Mouse (Mus musculus) lung, embryonic 15.5 days (tissue): Measurements from ENCODE around the gene Gng11. TPM values are rescaled to one million over a fixed set of nuclear protein-coding genes. Genes with fewer than 3 reads are reported as not detected.

ENCODE experiments used
- ATAC-seq: fragments of 200-750 bp; cut with Nextera tagmentation; 2 replicates; pipeline ENCODE4 v1.8.0; 2017; ENCODE audit warnings: moderate number of reproducible peaks, borderline replicate concordance; ENCODE audit not compliant: low FRiP score, low TSS enrichment; ENCODE audit errors: extremely low read depth
- H3K27ac ChIP-seq: fragments of 300-500 bp; sonication (generic); 2 replicates; pipeline ENCODE4 v1.5.1; 2015; ENCODE audit warnings: moderate library complexity, mild to moderate bottlenecking, inconsistent platforms
- H3K27me3 ChIP-seq: fragments of 300-500 bp; sonication (generic); 2 replicates; pipeline ENCODE4 v1.6.1; 2015; ENCODE audit warnings: inconsistent platforms
- H3K36me3 ChIP-seq: fragments of 300-500 bp; sonication (generic); 2 replicates; pipeline ENCODE4 v1.6.1; 2015; ENCODE audit warnings: inconsistent platforms
- H3K4me1 ChIP-seq: fragments of 300-500 bp; sonication (generic); 2 replicates; pipeline ENCODE4 v1.6.1; 2015; ENCODE audit warnings: inconsistent platforms
- H3K4me2 ChIP-seq: fragments of 300-500 bp; sonication (generic); 2 replicates; pipeline ENCODE4 v1.6.1; 2015; ENCODE audit warnings: inconsistent platforms, mild to moderate bottlenecking, moderate library complexity
- H3K4me3 ChIP-seq: fragments of 300-500 bp; sonication (generic); 2 replicates; pipeline ENCODE4 v1.5.1; 2015; ENCODE audit warnings: mild to moderate bottlenecking, inconsistent platforms
- H3K9ac ChIP-seq: fragments of 300-500 bp; sonication (generic); 2 replicates; pipeline ENCODE4 v1.6.1; 2015; ENCODE audit warnings: inconsistent platforms
- H3K9me3 ChIP-seq: fragments of 300-500 bp; sonication (generic); 2 replicates; pipeline ENCODE4 v1.6.1; 2016; ENCODE audit warnings: inconsistent platforms
- WGBS: fragments of 180-500 bp; shearing (Covaris S2); methylation state at CpG from one replicate; pipeline ENCODE4 v1.1.7; 2015; 5-methylcytosine and 5-hydroxymethylcytosine counted together
- polyA plus RNA-seq: library from polyadenylated mRNA; unstranded; fragments of >200 nt; fragmentation: Nextera tagmentation; extraction: Ambion mirVana; gene quantifications from 2 replicates; pipeline ENCODE4 v1.2.1, GENCODE M21; 2015

The Gng11 gene
- polyA plus RNA-seq = 141 and 143 TPM in 2 replicates

GRCm38 (mm10) chr6:4003890-4004306 lies at the start of gene Gng11:
Gng11 (plus strand) TSS chr6:4003904.
- peaks cover 24% of the 10 kb centered on the region for H3K4me1 ChIP-seq
- H3K36me3 ChIP-seq = no peaks in the 10 kb centered on the region
- H3K9ac ChIP-seq = peak within 1 kb of the TSS; percentile 47
- H3K27me3 ChIP-seq = no peaks in the 10 kb centered on the region
- peak within 1 kb of the TSS; percentile 66 for H3K4me2 ChIP-seq
- H3K27ac ChIP-seq = peak within 1 kb of the TSS; percentile 91
- peak; percentile 90 for ATAC-seq
- under 1% methylated on average over 15 of the region's 19 CpGs for WGBS
- peak within 1 kb of the TSS; percentile 54 for H3K4me3 ChIP-seq
- H3K9me3 ChIP-seq = no peaks in the 10 kb centered on the region

DNA sequence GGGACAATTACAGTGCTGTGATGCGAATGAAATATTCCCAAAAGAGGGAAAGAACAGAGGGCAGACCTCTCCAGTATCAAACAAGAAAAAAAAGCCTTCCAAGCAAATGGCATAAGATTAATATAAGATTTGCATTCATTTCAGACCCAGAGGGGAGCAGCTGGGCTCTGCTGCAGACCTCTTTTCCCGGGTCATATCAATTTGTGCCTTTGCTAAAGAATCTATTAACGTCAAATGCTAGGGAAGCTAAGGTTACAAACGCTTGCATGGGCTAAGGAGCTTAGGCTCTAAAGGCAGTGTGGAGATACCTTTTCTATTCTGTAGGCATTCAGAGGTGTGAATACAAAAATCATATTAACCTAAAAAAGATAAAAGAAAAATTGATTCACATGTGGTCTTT lies 48.7 kb upstream of the Gng11 start:
- no peak overlapping the region for H3K27ac ChIP-seq
- no peak overlapping the region for H3K4me3 ChIP-seq
- H3K9ac ChIP-seq = no peak overlapping the region
- no peak for ATAC-seq
- H3K36me3 ChIP-seq = no peaks in the 10 kb centered on the region
- H3K27me3 ChIP-seq = no peaks in the 10 kb centered on the region
- H3K4me2 ChIP-seq = no peak overlapping the region
- no peaks in the 10 kb centered on the region for H3K9me3 ChIP-seq
- WGBS = 45% methylated on average over 4 of the region's 4 CpGs
- no peaks in the 10 kb centered on the region for H3K4me1 ChIP-seq

DNA sequence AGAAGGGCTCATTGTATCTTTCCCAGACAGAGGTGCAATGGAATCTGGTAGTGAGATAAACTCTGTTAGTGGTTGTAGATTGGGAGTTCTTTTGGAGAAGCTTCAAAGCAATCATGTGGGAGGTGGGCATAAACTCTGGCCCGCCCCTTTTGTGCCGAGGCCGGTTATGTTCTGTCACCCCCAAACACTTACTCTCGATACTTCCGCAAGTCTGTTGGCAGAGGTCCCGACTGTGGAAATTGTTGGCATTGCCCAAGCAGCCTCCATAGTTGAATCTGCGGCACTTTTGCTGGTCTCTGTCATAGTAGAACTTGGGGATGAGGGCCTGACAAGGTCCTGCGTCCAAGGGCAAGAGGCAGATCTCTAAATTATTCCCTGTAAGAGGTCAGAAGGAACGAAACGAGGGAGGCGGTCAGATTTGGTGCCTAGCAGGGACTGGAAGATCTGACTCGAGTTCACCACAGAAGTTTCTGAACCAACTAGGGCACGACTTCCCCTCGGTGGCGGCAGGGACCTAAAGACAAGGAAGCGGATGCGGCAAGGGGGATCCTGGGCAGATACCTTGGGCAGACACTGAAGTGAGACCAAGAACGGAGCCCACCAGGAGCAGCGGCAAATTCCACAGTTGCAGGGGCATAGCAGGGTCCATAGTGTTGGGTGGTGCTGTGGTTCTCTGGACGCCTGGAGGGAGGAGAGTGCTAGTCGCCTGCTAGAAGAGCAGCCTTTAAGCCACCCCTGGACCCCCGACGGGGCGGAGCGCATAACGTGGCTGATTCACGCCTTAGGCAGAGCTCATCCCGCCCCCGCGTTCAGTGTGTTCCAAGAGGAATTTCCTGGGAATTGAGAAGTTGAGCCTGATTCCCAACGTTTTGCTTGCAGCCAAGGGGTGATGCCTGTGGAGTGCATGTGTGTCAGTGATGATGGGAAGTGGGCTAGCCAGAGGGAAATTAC lies 35.8 kb upstream of the Gng11 start:
- WGBS = 25% methylated on average over 31 of the region's 31 CpGs
- ATAC-seq = peak; percentile 52; the same call in 1 of the 2 replicates
- H3K9ac ChIP-seq = no peak overlapping the region

DNA sequence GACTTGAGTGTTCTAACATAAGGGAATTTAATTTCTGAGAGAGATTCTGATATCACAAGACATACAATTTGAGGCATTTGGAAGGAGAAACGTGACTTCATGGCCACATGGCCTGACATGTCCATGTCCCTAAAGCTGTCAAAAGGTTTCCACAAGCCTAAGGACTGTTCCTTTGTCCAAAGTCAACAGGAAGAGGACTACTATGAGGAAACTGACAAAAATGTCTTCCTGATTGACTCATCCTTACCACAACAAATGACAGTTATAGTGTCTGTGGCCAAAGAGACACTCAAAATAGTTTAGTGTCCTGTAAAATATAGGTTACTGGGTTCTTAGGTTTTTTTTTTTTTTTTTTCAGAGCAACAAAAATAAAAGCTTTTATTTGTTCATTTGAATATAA lies 30.0 kb upstream of the Gng11 start:
- no peaks in the 10 kb centered on the region for H3K36me3 ChIP-seq
- WGBS = 57% methylated on average over 1 of the region's 1 CpGs

More for the DNA sequence above, 35.8 kb upstream of the Gng11 start:
- Histone ChIP-seq H3K27me3 (no peaks in the 10 kb centered on the region), H3K36me3 (no peaks in the 10 kb centered on the region), H3K4me2 (peak overlapping the region; percentile 57), H3K4me1 (no peaks in the 10 kb centered on the region), H3K9me3 (no peaks in the 10 kb centered on the region), H3K4me3 (peak overlapping the region; percentile 33), H3K27ac (no peak overlapping the region)

GRCm38 (mm10) chr6:3982661-3983284 lies 20.9 kb upstream of the Gng11 start:
- no peak overlapping the region for H3K4me2 ChIP-seq
- no peak overlapping the region for H3K27ac ChIP-seq
- no peaks in the 10 kb centered on the region for H3K36me3 ChIP-seq
- H3K9ac ChIP-seq = no peak overlapping the region
- no peak for ATAC-seq
- no peak overlapping the region for H3K4me3 ChIP-seq
- H3K27me3 ChIP-seq = no peaks in the 10 kb centered on the region
- no peaks in the 10 kb centered on the region for H3K9me3 ChIP-seq
- 79% methylated on average over 5 of the region's 5 CpGs for WGBS
- H3K4me1 ChIP-seq = no peaks in the 10 kb centered on the region

More for the DNA sequence above, 30.0 kb upstream of the Gng11 start:
- no peak overlapping the region for H3K9ac ChIP-seq
- H3K27me3 ChIP-seq = no peaks in the 10 kb centered on the region
- no peak overlapping the region for H3K4me3 ChIP-seq
- no peaks in the 10 kb centered on the region for H3K4me1 ChIP-seq
- no peak overlapping the region for H3K4me2 ChIP-seq
- H3K27ac ChIP-seq = no peak overlapping the region
- no peaks in the 10 kb centered on the region for H3K9me3 ChIP-seq
- ATAC-seq = no peak

DNA sequence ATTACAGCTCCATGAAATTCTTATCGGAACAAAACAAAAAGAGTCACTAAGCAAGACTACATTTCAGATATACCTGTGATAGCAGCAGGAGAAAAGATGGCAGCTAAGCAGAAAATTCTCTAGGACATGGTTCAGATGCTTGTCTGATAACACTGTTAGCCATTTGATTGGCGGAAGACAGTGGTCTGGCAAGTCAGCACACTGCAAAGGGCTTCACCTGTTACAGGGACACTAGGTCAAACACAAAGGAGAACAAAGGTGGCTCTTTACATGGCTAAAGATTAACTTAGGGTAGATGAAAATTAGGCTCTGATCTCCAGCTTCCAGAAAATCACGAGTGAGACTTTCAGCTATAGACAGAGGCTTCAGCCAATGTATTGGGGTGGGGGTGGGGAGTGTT lies 15.0 kb upstream of the Gng11 start, which contains the start of gene Tfpi2:
Tfpi2 (minus strand) TSS at position 170 of the 400 bp plus-strand sequence.
- no peaks in the 10 kb centered on the region for H3K36me3 ChIP-seq
- no peak within 1 kb of the TSS for H3K9ac ChIP-seq
- no peaks in the 10 kb centered on the region for H3K4me1 ChIP-seq
- no peak within 1 kb of the TSS for H3K4me3 ChIP-seq
- ATAC-seq = no peak
- H3K9me3 ChIP-seq = no peaks in the 10 kb centered on the region
- WGBS = 64% methylated on average over 3 of the region's 3 CpGs
- no peak within 1 kb of the TSS for H3K4me2 ChIP-seq
- no peak within 1 kb of the TSS for H3K27ac ChIP-seq
- H3K27me3 ChIP-seq = no peaks in the 10 kb centered on the region

GRCm38 (mm10) chr6:3993492-3993891 lies 10.2 kb upstream of the Gng11 start, which contains the start of gene Gngt1:
Gngt1 (plus strand) TSS chr6:3993792.
- no peaks in the 10 kb centered on the region for H3K4me1 ChIP-seq
- H3K9me3 ChIP-seq = no peaks in the 10 kb centered on the region
- no peak within 1 kb of the TSS for H3K4me3 ChIP-seq
- H3K36me3 ChIP-seq = no peaks in the 10 kb centered on the region
- no peak within 1 kb of the TSS for H3K4me2 ChIP-seq
- H3K27me3 ChIP-seq = no peaks in the 10 kb centered on the region
- no peak within 1 kb of the TSS for H3K9ac ChIP-seq
- WGBS = 84% methylated on average over 6 of the region's 6 CpGs
- H3K27ac ChIP-seq = no peak within 1 kb of the TSS
- ATAC-seq = no peak

- H3K27me3 ChIP-seq = no peaks in the 10 kb centered on the region
- H3K4me3 ChIP-seq = no peak overlapping the region
- WGBS = 57% methylated on average over 4 of the region's 4 CpGs
- H3K9ac ChIP-seq = no peak overlapping the region
- no peaks in the 10 kb centered on the region for H3K9me3 ChIP-seq
- H3K27ac ChIP-seq = no peak overlapping the region
- ATAC-seq = no peak
- no peaks in the 10 kb centered on the region for H3K36me3 ChIP-seq
- no peak overlapping the region for H3K4me2 ChIP-seq
- H3K4me1 ChIP-seq = peaks cover 4% of the 10 kb centered on the region; the same call in 1 of the 2 replicates
Observed at GRCm38 (mm10) chr6:3998089-3998488, 5.6 kb upstream of the Gng11 start.

DNA sequence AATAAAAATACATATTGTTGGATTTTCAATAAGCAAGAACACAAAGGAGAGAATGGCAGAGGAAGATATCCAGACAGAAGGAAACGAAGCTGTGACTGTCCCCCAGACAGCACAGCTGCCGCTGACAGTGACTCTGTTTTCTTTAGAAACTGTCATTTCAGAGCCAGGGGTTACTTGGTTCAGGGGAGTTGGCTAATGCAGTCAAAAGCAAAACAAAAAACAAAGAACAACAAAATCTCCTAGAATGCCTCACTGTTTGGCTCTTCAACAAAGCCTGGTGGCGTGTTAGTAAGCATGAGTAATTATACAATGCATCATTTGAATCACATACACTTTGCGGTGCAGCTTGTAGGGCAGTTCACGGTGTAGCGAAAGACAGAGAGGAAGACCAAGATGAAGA lies 4.4 kb upstream of the Gng11 start:
- Histone ChIP-seq H3K9me3 (no peaks in the 10 kb centered on the region), H3K36me3 (no peaks in the 10 kb centered on the region), H3K4me3 (no peak overlapping the region), H3K4me1 (peaks cover 5% of the 10 kb centered on the region; the same call in 1 of the 2 replicates), H3K27ac (no peak overlapping the region), H3K9ac (no peak overlapping the region), H3K27me3 (no peaks in the 10 kb centered on the region), H3K4me2 (no peak overlapping the region)
- 55% methylated on average over 6 of the region's 6 CpGs for WGBS
- ATAC-seq = no peak

GRCm38 (mm10) chr6:4000716-4001115 lies 3.0 kb upstream of the Gng11 start:
- Histone ChIP-seq H3K9me3 (no peaks in the 10 kb centered on the region), H3K9ac (no peak overlapping the region), H3K4me1 (peaks cover 5% of the 10 kb centered on the region; the same call in 1 of the 2 replicates), H3K4me2 (no peak overlapping the region), H3K27me3 (no peaks in the 10 kb centered on the region), H3K4me3 (no peak overlapping the region), H3K27ac (no peak overlapping the region), H3K36me3 (no peaks in the 10 kb centered on the region)
- 84% methylated on average over 3 of the region's 3 CpGs for WGBS
- ATAC-seq = no peak

DNA sequence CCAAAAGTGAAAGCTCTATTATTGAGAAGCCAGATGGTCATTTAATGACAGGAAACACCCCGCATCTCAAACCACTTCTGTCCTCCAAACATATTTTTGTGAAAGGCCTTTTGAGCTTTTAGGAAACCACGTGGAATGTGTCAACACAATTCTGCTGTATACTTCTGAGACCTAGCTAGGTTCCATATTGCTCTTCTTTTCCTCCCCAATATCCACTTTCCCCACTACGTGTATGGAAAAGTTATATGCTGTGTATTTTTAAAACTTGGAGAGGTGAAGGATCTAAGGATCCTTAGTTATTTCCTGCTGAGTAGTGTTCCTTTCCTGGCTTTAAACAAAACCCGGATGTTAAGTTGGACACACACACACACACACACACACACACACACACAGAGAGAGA lies 259 bp upstream of the Gng11 start:
- H3K27ac ChIP-seq = peak overlapping the region; percentile 91
- peaks cover 21% of the 10 kb centered on the region for H3K4me1 ChIP-seq
- 9% methylated on average over 4 of the region's 4 CpGs for WGBS
- H3K4me3 ChIP-seq = peak overlapping the region; percentile 54
- H3K9me3 ChIP-seq = no peaks in the 10 kb centered on the region
- ATAC-seq = 0 out of 2 replicates have a peak, but pooled peaks have one; percentile 23
- H3K4me2 ChIP-seq = peak overlapping the region; percentile 66
- no peak overlapping the region; the same call in 1 of the 2 replicates for H3K9ac ChIP-seq
- no peaks in the 10 kb centered on the region for H3K36me3 ChIP-seq
- no peaks in the 10 kb centered on the region for H3K27me3 ChIP-seq
